Mouse (Mus musculus) hindbrain, embryonic 16.5 days (tissue): ENCODE data around the gene Eif4ebp2. TPM values are rescaled to one million over a fixed set of nuclear protein-coding genes. Genes with fewer than 3 reads are reported as not detected.

Experiments
- ATAC-seq: fragments of 200-750 bp; cut with Nextera tagmentation; 2 replicates; pipeline ENCODE4 v1.8.0; 2017; ENCODE audit warnings: moderate TSS enrichment, moderate library complexity
- H3K27ac ChIP-seq: fragments of 300-500 bp; sonication (generic); 2 replicates; pipeline ENCODE4 v1.5.1; 2014; ENCODE audit warnings: low read depth, mild to moderate bottlenecking, control low read depth, low read length, moderate library complexity
- H3K27me3 ChIP-seq: fragments of 300-500 bp; sonication (generic); replicated peaks from 2 replicates; pipeline ENCODE4 v1.6.1; 2014; ENCODE audit warnings: low read length; ENCODE audit not compliant: control insufficient read depth, insufficient read depth
- H3K36me3 ChIP-seq: fragments of 300-500 bp; sonication (generic); 2 replicates; pipeline ENCODE4 v1.6.1; 2014; ENCODE audit warnings: mild to moderate bottlenecking, low read length, moderate library complexity, mixed read lengths; ENCODE audit not compliant: control insufficient read depth, insufficient read depth
- H3K4me1 ChIP-seq: fragments of 300-500 bp; sonication (generic); 2 replicates; pipeline ENCODE4 v1.6.1; 2014; ENCODE audit warnings: low read depth, low read length; ENCODE audit not compliant: control insufficient read depth, insufficient read depth
- H3K4me2 ChIP-seq: fragments of 300-500 bp; sonication (generic); 2 replicates; pipeline ENCODE4 v1.6.1; 2014; ENCODE audit warnings: mild to moderate bottlenecking, low read length, control low read depth, moderate library complexity
- H3K4me3 ChIP-seq: fragments of 300-500 bp; sonication (generic); 2 replicates; pipeline ENCODE4 v1.5.1; 2014; ENCODE audit warnings: mild to moderate bottlenecking, low read length, control low read depth, moderate library complexity
- H3K9ac ChIP-seq: fragments of 300-500 bp; sonication (generic); 2 replicates; pipeline ENCODE4 v1.6.1; 2014; ENCODE audit warnings: low read depth, mild to moderate bottlenecking, control low read depth, low read length, moderate library complexity
- H3K9me3 ChIP-seq: fragments of 300-500 bp; sonication (generic); 2 replicates; pipeline ENCODE4 v1.6.1; 2014; ENCODE audit warnings: mild to moderate bottlenecking, low read length, moderate library complexity; ENCODE audit not compliant: control insufficient read depth
- WGBS: fragments of 180-500 bp; shearing (Covaris S2); extraction: QIAGEN DNeasy Blood & Tissue Kit; methylation state at CpG from one replicate; pipeline ENCODE4 v1.1.7; 2014; 5-methylcytosine and 5-hydroxymethylcytosine counted together
- polyA plus RNA-seq: library from polyadenylated mRNA; unstranded; fragments of >200 nt; fragmentation: Nextera tagmentation; extraction: Ambion mirVana; gene quantifications from 2 replicates; pipeline ENCODE4 v1.2.1, GENCODE M21; 2015

Gene Eif4ebp2
- polyA plus RNA-seq, 1 experiment from 2014 or later = 46.6 TPM

DNA sequence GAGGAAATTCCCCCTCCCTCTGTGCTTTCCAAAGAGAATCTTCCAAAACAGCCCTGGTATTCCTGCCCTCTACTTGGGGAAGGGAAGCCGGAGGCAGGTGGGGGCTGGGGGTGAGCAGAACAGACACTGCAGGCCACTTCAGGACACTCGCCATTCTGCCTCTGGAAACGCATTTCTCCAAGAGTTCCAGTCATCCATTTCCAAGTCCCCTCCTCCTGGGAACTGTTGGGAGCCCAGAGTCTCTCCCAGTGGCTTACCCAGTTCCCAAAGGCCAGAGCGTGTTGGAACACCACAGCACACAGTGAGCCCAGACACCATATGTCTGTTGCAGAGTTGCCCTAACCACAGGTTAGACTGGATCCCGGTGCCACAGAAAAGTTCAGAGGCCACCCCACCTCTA, 73.8 kb downstream of the Eif4ebp2 start:
- no peaks in the 10 kb centered on the region for H3K27me3 ChIP-seq
- H3K27ac ChIP-seq = no peak overlapping the region
- H3K4me3 ChIP-seq = no peak overlapping the region
- no peaks in the 10 kb centered on the region for H3K9me3 ChIP-seq
- H3K9ac ChIP-seq = no peak overlapping the region
- no peak overlapping the region for H3K4me2 ChIP-seq
- peaks cover 33% of the 10 kb centered on the region for H3K4me1 ChIP-seq
- no peaks in the 10 kb centered on the region for H3K36me3 ChIP-seq
- WGBS = 87% methylated on average over 5 of the region's 5 CpGs
- no peak for ATAC-seq

Other genes starting within 250 kb of the Eif4ebp2 start
- gene Adamts14, start 179.2 kb downstream of the Eif4ebp2 start, polyA plus RNA-seq = 0.29 and 0.55 TPM in 2 replicates
- 0.07 TPM in 1 of 2 replicates, not detected in the other for gene Prf1, start 154.8 kb downstream of the Eif4ebp2 start, polyA plus RNA-seq
- gene Pald1, start 69.1 kb downstream of the Eif4ebp2 start, polyA plus RNA-seq = 26.9 and 30.6 TPM in 2 replicates
- gene Nodal, start 34.7 kb downstream of the Eif4ebp2 start, polyA plus RNA-seq = 0.24 and 0.56 TPM in 2 replicates
- gene Lrrc20, start 23.1 kb upstream of the Eif4ebp2 start, polyA plus RNA-seq = 14.9 and 17.7 TPM in 2 replicates
- gene Npffr1, start 142.8 kb upstream of the Eif4ebp2 start, polyA plus RNA-seq = 0.97 and 1.5 TPM in 2 replicates
- gene Ppa1, start 195.9 kb upstream of the Eif4ebp2 start, polyA plus RNA-seq = 207 and 226 TPM in 2 replicates
- gene Sar1a, start 227.6 kb upstream of the Eif4ebp2 start, polyA plus RNA-seq = 204 and 210 TPM in 2 replicates
- gene Tysnd1, start 242.9 kb upstream of the Eif4ebp2 start, polyA plus RNA-seq = 24.5 and 25.0 TPM in 2 replicates